Mouse (Mus musculus) liver, embryonic 14.5 days (tissue): ENCODE data around the gene Sbf2.

ENCODE experiments used
- CTCF ChIP-seq: IDR thresholded peaks from 2 replicates; pipeline ENCODE4 v1.5.1; 2016; ENCODE audit warnings: antibody characterized with exemption, low read depth, control low read depth
- EP300 ChIP-seq: IDR thresholded peaks from 2 replicates; pipeline ENCODE4 v1.6.1; 2016; ENCODE audit warnings: antibody characterized with exemption, low read depth

DNA sequence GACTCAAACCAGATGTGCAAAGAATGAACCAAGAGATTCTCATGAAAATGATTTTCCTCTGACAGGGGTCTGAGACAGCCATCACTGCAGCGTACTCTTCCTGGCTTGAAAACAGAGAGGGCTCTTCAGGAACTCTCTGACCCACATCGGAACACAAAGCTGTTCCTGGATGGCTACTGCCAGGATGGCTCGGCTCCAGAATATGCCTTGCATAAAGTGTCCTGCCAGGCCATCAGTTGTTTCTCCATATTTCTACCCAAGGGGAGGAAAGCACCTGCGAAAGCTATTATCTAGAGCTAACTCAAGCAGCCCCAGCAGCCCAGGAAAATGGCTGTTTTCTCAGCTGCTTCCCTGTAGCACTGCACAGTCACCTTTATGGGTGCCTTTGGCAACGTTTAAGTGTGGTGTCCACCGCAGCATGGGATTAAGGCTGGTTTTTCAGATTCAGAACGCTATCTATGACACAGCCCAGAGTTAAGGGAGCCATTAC lies 300.3 kb downstream of the Sbf2 start:
- no peak for TF ChIP-seq CTCF
- TF ChIP-seq EP300 = no peak
